Mouse (Mus musculus): Measurements from ENCODE around the gene Fto. TPM values are rescaled to one million over a fixed set of nuclear protein-coding genes. Genes with fewer than 3 reads are reported as not detected.

Gene Fto
- polyA plus RNA-seq, 2 experiments: 10.0 to 15.6 TPM

GRCm38 (mm10) chr8:91645484-91645883, 332.2 kb downstream of the Fto start:
- Histone ChIP-seq H3K27me3 (ENCODE audit: control insufficient read depth, insufficient read depth, low read length) (no peaks in the 10 kb centered on the region), H3K36me3 (replicated peaks; ENCODE audit: control insufficient read depth, insufficient read depth, low read depth) (no peaks in the 10 kb centered on the region), H3K4me2 (ENCODE audit: low read depth) (no peak overlapping the region), H3K4me3 (ENCODE audit: insufficient read depth in 1 of 2, low read depth in 2 of 2, low read length in 2 of 2) (no peak overlapping the region), H3K4me1 (replicated peaks; ENCODE audit: control insufficient read depth in 2 of 2, insufficient read depth in 2 of 2, low read length in 1 of 2) (0 out of 4 replicates have a peak, but pooled peaks cover 0 to 3% of the 10 kb centered on the region in 2 experiments), H3K27ac (no peak overlapping the region), H3K9ac (replicated peaks) (no peak overlapping the region), H3K9me3 (ENCODE audit: control insufficient read depth, low read length) (no peaks in the 10 kb centered on the region)
- DNase-seq (ENCODE audit: low read depth in 3 of 3, low spot score in 3 of 3) (no peak), ATAC-seq (ENCODE audit: insufficient read depth) (no peak)
- WGBS (ENCODE audit: insufficient replicate concordance): 53% methylated on average over 2 of the region's 2 CpGs
- TF ChIP-seq EP300 (IDR thresholded peaks at IDR 0.05; ENCODE audit: low read depth): no peak
- no peak for TF ChIP-seq CTCF (IDR thresholded peaks at IDR 0.05; ENCODE audit: low read depth)

DNA sequence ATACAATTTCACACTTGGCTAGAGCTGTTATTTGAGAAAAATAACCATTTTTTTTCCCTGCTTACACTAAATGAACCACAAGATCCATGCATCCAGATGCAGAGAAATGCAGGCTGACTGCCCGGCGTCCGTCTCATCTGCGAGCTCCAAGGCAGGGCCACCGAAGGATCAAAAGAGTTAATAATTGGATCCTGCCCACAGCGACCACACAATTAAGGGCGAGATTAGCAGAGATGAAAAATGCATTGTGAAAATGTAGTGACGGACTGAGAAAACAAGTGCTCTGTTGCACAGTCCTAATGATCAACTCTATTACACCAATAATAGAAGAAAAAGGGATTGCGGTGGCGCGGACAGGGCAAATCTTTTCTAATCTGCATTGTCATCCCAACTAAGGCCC, 334.6 kb downstream of the Fto start:
- ATAC-seq (ENCODE audit: insufficient read depth) (no peak), DNase-seq (ENCODE audit: low read depth in 3 of 3, low spot score in 3 of 3) (no peak)
- Histone ChIP-seq H3K36me3 (replicated peaks; ENCODE audit: control insufficient read depth, insufficient read depth, low read depth) (no peaks in the 10 kb centered on the region), H3K9me3 (ENCODE audit: control insufficient read depth, low read length) (no peaks in the 10 kb centered on the region), H3K4me1 (replicated peaks; ENCODE audit: control insufficient read depth in 2 of 2, insufficient read depth in 2 of 2, low read length in 1 of 2) (0 out of 4 replicates have a peak, but pooled peaks cover 0 to 3% of the 10 kb centered on the region in 2 experiments), H3K4me3 (ENCODE audit: insufficient read depth in 1 of 2, low read depth in 2 of 2, low read length in 2 of 2) (no peak overlapping the region), H3K4me2 (ENCODE audit: low read depth) (no peak overlapping the region), H3K27ac (no peak overlapping the region), H3K9ac (replicated peaks) (no peak overlapping the region), H3K27me3 (ENCODE audit: control insufficient read depth, insufficient read depth, low read length) (no peaks in the 10 kb centered on the region)
- 87% methylated on average over 11 of the region's 11 CpGs for WGBS (ENCODE audit: insufficient replicate concordance)
- TF ChIP-seq EP300 (IDR thresholded peaks at IDR 0.05; ENCODE audit: low read depth) (no peak), CTCF (IDR thresholded peaks at IDR 0.05; ENCODE audit: low read depth) (no peak)

DNA sequence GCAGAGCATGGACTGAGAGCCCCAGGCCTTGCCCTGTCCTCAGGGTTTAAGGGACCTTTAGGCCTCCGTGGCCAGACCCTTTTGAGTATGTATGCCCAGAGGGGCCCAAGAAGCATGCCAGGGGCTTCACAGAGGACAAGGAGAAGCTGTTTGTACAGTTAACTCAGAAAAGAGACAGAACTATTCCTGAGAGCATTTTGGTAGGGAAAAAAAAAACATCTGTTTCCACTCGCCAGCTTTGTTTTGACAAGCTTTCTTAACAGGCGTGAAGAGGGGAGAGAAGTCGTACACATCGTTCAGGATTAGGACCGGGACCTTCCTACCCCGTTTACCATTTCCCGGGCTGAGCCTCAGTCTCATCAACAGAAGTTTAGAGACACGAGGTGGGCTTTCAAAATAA, 335.5 kb downstream of the Fto start:
- Histone ChIP-seq H3K9me3 (ENCODE audit: control insufficient read depth, low read length) (no peaks in the 10 kb centered on the region), H3K4me2 (ENCODE audit: low read depth) (no peak overlapping the region), H3K9ac (replicated peaks) (no peak overlapping the region), H3K27ac (no peak overlapping the region), H3K4me1 (replicated peaks; ENCODE audit: control insufficient read depth in 2 of 2, insufficient read depth in 2 of 2, low read length in 1 of 2) (0 out of 4 replicates have a peak, but pooled peaks cover 0 to 3% of the 10 kb centered on the region in 2 experiments), H3K27me3 (ENCODE audit: control insufficient read depth, insufficient read depth, low read length) (no peaks in the 10 kb centered on the region), H3K36me3 (replicated peaks; ENCODE audit: control insufficient read depth, insufficient read depth, low read depth) (no peaks in the 10 kb centered on the region), H3K4me3 (ENCODE audit: insufficient read depth in 1 of 2, low read depth in 2 of 2, low read length in 2 of 2) (no peak overlapping the region)
- ATAC-seq (ENCODE audit: insufficient read depth) (no peak), DNase-seq (ENCODE audit: low read depth in 3 of 3, low spot score in 3 of 3) (no peak)
- no peak for TF ChIP-seq CTCF (IDR thresholded peaks at IDR 0.05; ENCODE audit: low read depth)
- no peak for TF ChIP-seq EP300 (IDR thresholded peaks at IDR 0.05; ENCODE audit: low read depth)
- 73% methylated on average over 9 of the region's 9 CpGs for WGBS (ENCODE audit: insufficient replicate concordance)

GRCm38 (mm10) chr8:91653561-91653960, 340.2 kb downstream of the Fto start:
- H3K4me2 ChIP-seq (ENCODE audit: low read depth): no peak overlapping the region
- no peak overlapping the region for H3K9ac ChIP-seq (replicated peaks)
- no peak for ATAC-seq (ENCODE audit: insufficient read depth)
- no peaks in the 10 kb centered on the region for H3K4me1 ChIP-seq (replicated peaks; ENCODE audit: control insufficient read depth in 2 of 2, insufficient read depth in 2 of 2, low read length in 1 of 2)
- no peak for DNase-seq (ENCODE audit: low read depth in 3 of 3, low spot score in 3 of 3)
- no peak overlapping the region for H3K4me3 ChIP-seq (ENCODE audit: insufficient read depth in 1 of 2, low read depth in 2 of 2, low read length in 2 of 2)
- H3K36me3 ChIP-seq (replicated peaks; ENCODE audit: control insufficient read depth, insufficient read depth, low read depth): no peaks in the 10 kb centered on the region
- no peaks in the 10 kb centered on the region for H3K27me3 ChIP-seq (ENCODE audit: control insufficient read depth, insufficient read depth, low read length)
- no peak overlapping the region for H3K27ac ChIP-seq
- no peak for TF ChIP-seq EP300 (IDR thresholded peaks at IDR 0.05; ENCODE audit: low read depth)
- TF ChIP-seq CTCF (IDR thresholded peaks at IDR 0.05; ENCODE audit: low read depth): no peak
- H3K9me3 ChIP-seq (ENCODE audit: control insufficient read depth, low read length): no peaks in the 10 kb centered on the region
- WGBS (ENCODE audit: insufficient replicate concordance): 47% methylated on average over 3 of the region's 3 CpGs

- WGBS (ENCODE audit: insufficient replicate concordance): 80% methylated on average over 9 of the region's 9 CpGs
- no peak for DNase-seq (ENCODE audit: low read depth in 3 of 3, low spot score in 3 of 3)
- H3K27me3 ChIP-seq (ENCODE audit: control insufficient read depth, insufficient read depth, low read length): no peaks in the 10 kb centered on the region
- no peak overlapping the region for H3K27ac ChIP-seq
- no peak overlapping the region for H3K9ac ChIP-seq (replicated peaks)
- no peak for TF ChIP-seq EP300 (IDR thresholded peaks at IDR 0.05; ENCODE audit: low read depth)
- H3K9me3 ChIP-seq (ENCODE audit: control insufficient read depth, low read length): no peaks in the 10 kb centered on the region
- H3K4me3 ChIP-seq (ENCODE audit: insufficient read depth in 1 of 2, low read depth in 2 of 2, low read length in 2 of 2): no peak overlapping the region
- H3K4me2 ChIP-seq (ENCODE audit: low read depth): no peak overlapping the region
- ATAC-seq (ENCODE audit: insufficient read depth): no peak
- peaks cover 0 to 4% of the 10 kb centered on the region in 2 experiments; a peak in 1 of 4 replicates for H3K4me1 ChIP-seq (replicated peaks; ENCODE audit: control insufficient read depth in 2 of 2, insufficient read depth in 2 of 2, low read length in 1 of 2)
- no peaks in the 10 kb centered on the region for H3K36me3 ChIP-seq (replicated peaks; ENCODE audit: control insufficient read depth, insufficient read depth, low read depth)
These were observed 344.1 kb downstream of the Fto start for GRCm38 (mm10) chr8:91657381-91657780.

All from liver, embryonic 14.5 days (tissue).